Mouse (Mus musculus) lung, postnatal 0 days (tissue): ENCODE results near the gene Gm9513.

ENCODE experiments used
- CTCF ChIP-seq: IDR thresholded peaks from 2 replicates; pipeline ENCODE4 v1.5.1; 2016; ENCODE audit warnings: antibody characterized with exemption, mild to moderate bottlenecking
- EP300 ChIP-seq: IDR thresholded peaks from 2 replicates; pipeline ENCODE4 v1.6.1; 2016; ENCODE audit warnings: antibody characterized with exemption, mild to moderate bottlenecking, control low read depth

GRCm38 (mm10) chr9:36435051-36435764, 40.2 kb upstream of the Gm9513 start:
- TF ChIP-seq CTCF (no peak), EP300 (no peak)
